Mouse (Mus musculus): ENCODE data around the gene Cnot8. TPM values are rescaled to one million over a fixed set of nuclear protein-coding genes. Genes with fewer than 3 reads are reported as not detected.

Cnot8 gene
- polyA plus RNA-seq, 1 experiment from 2014 or later, result 104 TPM

Other genes starting within 250 kb of the Cnot8 start
- 18.6 and 18.9 TPM in 2 replicates for gene Larp1, start 95.1 kb upstream of the Cnot8 start, polyA plus RNA-seq (2015; fragmentation: Nextera tagmentation; extraction: Ambion mirVana)
- 0.29 TPM in 1 of 2 replicates, not detected in the other for gene Gm12248, start 11.0 kb upstream of the Cnot8 start, polyA plus RNA-seq (2015; fragmentation: Nextera tagmentation; extraction: Ambion mirVana)
- gene Gemin5, start 64.4 kb downstream of the Cnot8 start, polyA plus RNA-seq (2015; fragmentation: Nextera tagmentation; extraction: Ambion mirVana), result 25.0 and 26.1 TPM in 2 replicates
- 135 and 138 TPM in 2 replicates for gene Mrpl22, start 67.5 kb downstream of the Cnot8 start, polyA plus RNA-seq (2015; fragmentation: Nextera tagmentation; extraction: Ambion mirVana)
- 3.1 and 3.4 TPM in 2 replicates for gene Igtp, start 95.4 kb downstream of the Cnot8 start, polyA plus RNA-seq (2015; fragmentation: Nextera tagmentation; extraction: Ambion mirVana)
- 1.5 and 1.8 TPM in 2 replicates for gene Irgm2, start 95.5 kb downstream of the Cnot8 start, polyA plus RNA-seq (2015; fragmentation: Nextera tagmentation; extraction: Ambion mirVana)
- gene 4930438A08Rik, start 170.6 kb downstream of the Cnot8 start, polyA plus RNA-seq (2015; fragmentation: Nextera tagmentation; extraction: Ambion mirVana), result not detected in 2 replicates
- gene Zfp692, start 202.9 kb downstream of the Cnot8 start, polyA plus RNA-seq (2015; fragmentation: Nextera tagmentation; extraction: Ambion mirVana), result 30.6 and 31.4 TPM in 2 replicates
- 41.2 and 41.9 TPM in 2 replicates for gene Zfp672, start 226.2 kb downstream of the Cnot8 start, polyA plus RNA-seq (2015; fragmentation: Nextera tagmentation; extraction: Ambion mirVana)
- gene Sh3bp5l, start 226.6 kb downstream of the Cnot8 start, polyA plus RNA-seq (2015; fragmentation: Nextera tagmentation; extraction: Ambion mirVana), result 33.4 and 34.6 TPM in 2 replicates